Mouse (Mus musculus): ENCODE results near the gene Phtf1. TPM values are rescaled to one million over a fixed set of nuclear protein-coding genes. Genes with fewer than 3 reads are reported as not detected.

The Phtf1 gene
- polyA plus RNA-seq, 1 experiment = 16.9 TPM

GRCm38 (mm10) chr3:103989352-103989751 is 21.4 kb downstream of the Phtf1 start:
- Histone ChIP-seq H3K4me3 (ENCODE audit: control insufficient read depth, insufficient read depth, low read length) (no peak overlapping the region), H3K4me1 (replicated peaks; ENCODE audit: control insufficient read depth, insufficient read depth, low read length) (no peaks in the 10 kb centered on the region), H3K36me3 (ENCODE audit: control insufficient read depth, insufficient read depth, low read length) (peaks cover 54% of the 10 kb centered on the region), H3K27ac (ENCODE audit: control insufficient read depth, insufficient read depth, low read length) (no peak overlapping the region), H3K27me3 (ENCODE audit: control insufficient read depth, insufficient read depth, low read length) (no peaks in the 10 kb centered on the region)
- WGBS = 93% methylated on average over 4 of the region's 4 CpGs
- DNase-seq = no peak
- TF ChIP-seq POLR2A (IDR thresholded peaks at IDR 0.05; ENCODE audit: control insufficient read depth, extremely low read depth, insufficient read depth, low read length, poor library complexity) (no peak), CTCF (IDR thresholded peaks at IDR 0.05; ENCODE audit: borderline replicate concordance, control insufficient read depth, extremely low read depth, insufficient read depth, low read length, poor library complexity) (no peak)

DNA sequence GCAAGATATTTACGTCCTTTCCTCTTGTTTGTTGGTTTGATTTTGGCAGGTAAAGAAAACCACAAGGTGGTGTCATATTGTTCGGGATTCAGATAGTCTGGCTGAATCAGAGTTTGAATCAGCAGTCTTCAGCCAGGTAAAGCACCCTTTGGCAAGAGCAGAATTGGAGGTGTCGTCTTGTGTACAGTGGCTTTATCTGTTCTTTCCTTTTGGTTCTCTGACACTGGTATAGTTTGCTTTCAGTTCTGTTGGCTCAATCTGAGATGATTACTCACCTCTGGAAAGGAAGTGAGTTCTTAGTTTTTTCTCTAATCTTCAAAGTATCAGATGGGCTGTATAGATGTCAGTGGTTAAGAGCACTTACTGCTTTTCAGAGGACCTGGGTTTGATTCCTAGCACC is 23.4 kb downstream of the Phtf1 start:
- 91% methylated on average over 3 of the region's 3 CpGs for WGBS
- H3K4me1 ChIP-seq (replicated peaks; ENCODE audit: control insufficient read depth, insufficient read depth, low read length) = no peaks in the 10 kb centered on the region
- no peaks in the 10 kb centered on the region for H3K27me3 ChIP-seq (ENCODE audit: control insufficient read depth, insufficient read depth, low read length)
- DNase-seq = no peak
- H3K27ac ChIP-seq (ENCODE audit: control insufficient read depth, insufficient read depth, low read length) = no peak overlapping the region
- peaks cover 42% of the 10 kb centered on the region for H3K36me3 ChIP-seq (ENCODE audit: control insufficient read depth, insufficient read depth, low read length)
- TF ChIP-seq POLR2A (IDR thresholded peaks at IDR 0.05; ENCODE audit: control insufficient read depth, extremely low read depth, insufficient read depth, low read length, poor library complexity) = no peak
- no peak for TF ChIP-seq CTCF (IDR thresholded peaks at IDR 0.05; ENCODE audit: borderline replicate concordance, control insufficient read depth, extremely low read depth, insufficient read depth, low read length, poor library complexity)
- H3K4me3 ChIP-seq (ENCODE audit: control insufficient read depth, insufficient read depth, low read length) = no peak overlapping the region

DNA sequence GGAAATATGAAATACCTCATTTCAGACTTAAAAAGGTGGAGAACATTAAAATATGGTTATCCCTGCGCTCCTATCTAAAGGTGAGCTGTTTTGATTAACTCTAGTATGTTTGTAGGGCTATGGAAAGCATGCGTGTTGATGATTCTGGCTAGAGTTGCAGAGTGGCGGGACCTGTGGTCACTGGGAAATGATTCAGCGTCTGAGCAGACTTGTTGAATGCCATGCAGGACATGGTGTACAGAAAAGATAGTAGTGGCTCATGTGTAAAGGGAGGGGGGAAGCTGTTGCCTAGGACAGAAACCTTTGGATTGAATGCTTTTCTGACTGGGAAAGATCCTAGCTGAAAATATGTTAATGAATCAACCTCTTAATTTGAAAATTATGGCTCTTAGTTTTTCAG is 30.8 kb downstream of the Phtf1 start:
- no peak overlapping the region for H3K4me3 ChIP-seq (ENCODE audit: control insufficient read depth, insufficient read depth, low read length)
- H3K36me3 ChIP-seq (ENCODE audit: control insufficient read depth, insufficient read depth, low read length) = peaks cover 51% of the 10 kb centered on the region

DNA sequence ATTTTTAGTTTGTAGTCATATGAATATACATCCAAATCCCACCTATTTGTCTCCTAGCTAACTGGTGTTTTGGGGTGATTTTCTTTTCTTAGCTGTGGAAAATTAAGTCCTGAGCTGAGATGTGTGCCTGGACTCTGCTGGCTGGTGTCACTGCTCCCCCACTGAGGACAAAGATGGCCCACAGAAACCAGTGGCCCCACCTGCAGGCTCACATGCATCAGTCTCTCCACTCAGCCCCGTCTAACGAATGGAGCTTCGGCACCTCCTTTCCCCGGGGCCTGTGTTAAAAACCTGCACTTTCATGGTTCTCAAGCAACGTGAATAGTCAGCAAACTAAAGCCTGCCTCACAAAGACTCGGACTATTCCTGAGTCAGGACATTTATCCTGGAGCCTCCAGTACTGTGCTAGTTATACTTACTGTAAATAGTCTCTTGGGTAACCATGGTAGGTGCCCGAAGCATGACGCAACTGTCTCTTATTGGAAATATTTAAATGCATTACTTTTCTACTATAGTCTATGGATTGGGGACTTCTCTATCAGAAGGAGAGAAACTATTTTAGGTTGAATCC is 39.1 kb downstream of the Phtf1 start:
- no peak for DNase-seq
- no peaks in the 10 kb centered on the region for H3K27me3 ChIP-seq (ENCODE audit: control insufficient read depth, insufficient read depth, low read length)
- H3K4me1 ChIP-seq (replicated peaks; ENCODE audit: control insufficient read depth, insufficient read depth, low read length) = no peaks in the 10 kb centered on the region
- no peak overlapping the region for H3K27ac ChIP-seq (ENCODE audit: control insufficient read depth, insufficient read depth, low read length)
- WGBS = 97% methylated on average over 8 of the region's 8 CpGs
- peaks cover 54% of the 10 kb centered on the region for H3K36me3 ChIP-seq (ENCODE audit: control insufficient read depth, insufficient read depth, low read length)
- TF ChIP-seq POLR2A (IDR thresholded peaks at IDR 0.05; ENCODE audit: control insufficient read depth, extremely low read depth, insufficient read depth, low read length, poor library complexity) = no peak
- no peak for TF ChIP-seq CTCF (IDR thresholded peaks at IDR 0.05; ENCODE audit: borderline replicate concordance, control insufficient read depth, extremely low read depth, insufficient read depth, low read length, poor library complexity)
- no peak overlapping the region for H3K4me3 ChIP-seq (ENCODE audit: control insufficient read depth, insufficient read depth, low read length)

More for the DNA sequence above, 30.8 kb downstream of the Phtf1 start:
- no peaks in the 10 kb centered on the region for H3K27me3 ChIP-seq (ENCODE audit: control insufficient read depth, insufficient read depth, low read length)
- H3K27ac ChIP-seq (ENCODE audit: control insufficient read depth, insufficient read depth, low read length) = no peak overlapping the region
- no peak for DNase-seq
- WGBS = 89% methylated on average over 4 of the region's 4 CpGs
- TF ChIP-seq CTCF (IDR thresholded peaks at IDR 0.05; ENCODE audit: borderline replicate concordance, control insufficient read depth, extremely low read depth, insufficient read depth, low read length, poor library complexity) = no peak
- TF ChIP-seq POLR2A (IDR thresholded peaks at IDR 0.05; ENCODE audit: control insufficient read depth, extremely low read depth, insufficient read depth, low read length, poor library complexity) = no peak
- no peaks in the 10 kb centered on the region for H3K4me1 ChIP-seq (replicated peaks; ENCODE audit: control insufficient read depth, insufficient read depth, low read length)

GRCm38 (mm10) chr3:104007479-104007878 is 39.6 kb downstream of the Phtf1 start:
- H3K27me3 ChIP-seq (ENCODE audit: control insufficient read depth, insufficient read depth, low read length) = no peaks in the 10 kb centered on the region
- no peak overlapping the region for H3K4me3 ChIP-seq (ENCODE audit: control insufficient read depth, insufficient read depth, low read length)
- H3K27ac ChIP-seq (ENCODE audit: control insufficient read depth, insufficient read depth, low read length) = no peak overlapping the region
- TF ChIP-seq CTCF (IDR thresholded peaks at IDR 0.05; ENCODE audit: borderline replicate concordance, control insufficient read depth, extremely low read depth, insufficient read depth, low read length, poor library complexity) (no peak), POLR2A (IDR thresholded peaks at IDR 0.05; ENCODE audit: control insufficient read depth, extremely low read depth, insufficient read depth, low read length, poor library complexity) (no peak)
- no peaks in the 10 kb centered on the region for H3K4me1 ChIP-seq (replicated peaks; ENCODE audit: control insufficient read depth, insufficient read depth, low read length)
- WGBS = 93% methylated on average over 8 of the region's 8 CpGs
- peaks cover 54% of the 10 kb centered on the region for H3K36me3 ChIP-seq (ENCODE audit: control insufficient read depth, insufficient read depth, low read length)
- DNase-seq = no peak

- 78% methylated on average over 5 of the region's 5 CpGs for WGBS
- H3K4me1 ChIP-seq (replicated peaks; ENCODE audit: control insufficient read depth, insufficient read depth, low read length) = no peaks in the 10 kb centered on the region
- no peak for TF ChIP-seq CTCF (IDR thresholded peaks at IDR 0.05; ENCODE audit: borderline replicate concordance, control insufficient read depth, extremely low read depth, insufficient read depth, low read length, poor library complexity)
- TF ChIP-seq POLR2A (IDR thresholded peaks at IDR 0.05; ENCODE audit: control insufficient read depth, extremely low read depth, insufficient read depth, low read length, poor library complexity) = no peak
- H3K4me3 ChIP-seq (ENCODE audit: control insufficient read depth, insufficient read depth, low read length) = no peak overlapping the region
- no peak overlapping the region for H3K27ac ChIP-seq (ENCODE audit: control insufficient read depth, insufficient read depth, low read length)
- H3K27me3 ChIP-seq (ENCODE audit: control insufficient read depth, insufficient read depth, low read length) = no peaks in the 10 kb centered on the region
- H3K36me3 ChIP-seq (ENCODE audit: control insufficient read depth, insufficient read depth, low read length) = peaks cover 51% of the 10 kb centered on the region
- no peak for DNase-seq
Measured at GRCm38 (mm10) chr3:104009924-104010662, 42.2 kb downstream of the Phtf1 start.

All from thymus, adult 2 months (tissue).